ENCODE assay signal across 20 mouse cellular contexts in the genomic region with DNA sequence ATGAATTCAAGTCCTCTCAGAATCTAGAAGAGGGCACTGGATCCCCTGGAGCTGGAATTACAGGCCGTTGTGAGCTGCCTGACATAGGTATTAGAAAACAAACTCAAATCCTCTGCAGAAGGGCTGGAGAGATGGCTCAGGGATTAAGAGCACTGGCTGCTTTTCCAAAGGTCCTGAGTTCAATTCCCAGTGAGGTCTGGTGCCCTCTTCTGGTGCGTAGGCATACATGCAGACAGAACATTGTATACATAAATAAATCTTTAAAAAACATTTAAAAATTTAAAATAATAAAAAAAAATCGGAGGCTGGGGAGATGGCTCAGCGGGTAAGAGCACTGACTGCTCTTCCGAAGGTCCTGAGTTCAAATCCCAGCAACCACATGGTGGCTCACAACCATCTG. TPM values are rescaled to one million over a fixed set of nuclear protein-coding genes. Genes with fewer than 3 reads are reported as not detected.
DNase-seq lines count a peak whose midpoint lies in the region; ATAC-seq and TF ChIP-seq lines count a peak whose summit lies in the region.
"Had no signal": no experiment of that assay in that cellular context is flagged by ENCODE, and none has a peak within 500 bp of the region (broad histone marks: within the 10 kb centered on the region; RNA-seq: fewer than 3 reads in every experiment).

No protein-coding gene starts in this region.

- no peak for TF ChIP-seq EP300 in ES-Bruce4 (IDR thresholded peaks at IDR 0.05; ENCODE audit: insufficient read depth, low read depth, low read length)

- no peak overlapping the region for H3K27ac ChIP-seq in hindbrain, postnatal 0 days
- H3K27ac ChIP-seq in hindbrain, embryonic 10.5 days = no peak overlapping the region
- H3K27ac ChIP-seq in liver, adult 2 months (replicated peaks; ENCODE audit: insufficient read depth, low read depth, low read length) = no peak overlapping the region
- no peak overlapping the region for H3K27ac ChIP-seq in liver, embryonic 11.5 days (ENCODE audit: low read depth, low read length)
- no peak overlapping the region for H3K27ac ChIP-seq in ES-Bruce4 (ENCODE audit: insufficient read depth, low read length)
- no peak overlapping the region for H3K27ac ChIP-seq in embryonic facial prominence, embryonic 10.5 days (replicated peaks)
- H3K27ac ChIP-seq: embryonic facial prominence, embryonic 12.5 days; heart, embryonic 15.5 days; kidney, embryonic 15.5 days; liver, embryonic 13.5 days; midbrain, embryonic 15.5 days had no signal

- no peak for DNase-seq in hindbrain, postnatal 0 days (ENCODE audit: low spot score)
- no peak for DNase-seq in hindbrain, embryonic 10.5 days (ENCODE audit: low spot score)
- DNase-seq in liver, adult 2 months (ENCODE audit: extremely low read depth, low read depth, low spot score) = peak; percentile 30
- DNase-seq in liver, embryonic 11.5 days (ENCODE audit: low spot score) = no peak
- peak; percentile 8 for DNase-seq in embryonic facial prominence, embryonic 10.5 days (ENCODE audit: low spot score)
- DNase-seq in left cerebral cortex, postnatal 4 days = no peak
- DNase-seq: adrenal gland, adult 2 months; cerebellum, adult 9-10 months; heart, adult 18-20 months; layer of hippocampus, postnatal 36 days; liver, embryonic 13.5 days; lung, postnatal 14 days; right cerebral cortex, postnatal 25 days; thymus, adult 18-20 months had no signal

- H3K27me3 ChIP-seq in hindbrain, postnatal 0 days (ENCODE audit: insufficient read depth, low read length) = no peaks in the 10 kb centered on the region
- no peaks in the 10 kb centered on the region for H3K27me3 ChIP-seq in hindbrain, embryonic 10.5 days (ENCODE audit: insufficient read depth, poor library complexity, severe bottlenecking)
- no peaks in the 10 kb centered on the region for H3K27me3 ChIP-seq in liver, adult 2 months (ENCODE audit: control insufficient read depth, insufficient read depth, low read length)
- H3K27me3 ChIP-seq in liver, embryonic 11.5 days (replicated peaks; ENCODE audit: control insufficient read depth, insufficient read depth, low read length) = no peaks in the 10 kb centered on the region
- H3K27me3 ChIP-seq in ES-Bruce4 (ENCODE audit: control insufficient read depth, insufficient read depth, low read length, poor library complexity, severe bottlenecking) = no peaks in the 10 kb centered on the region
- no peaks in the 10 kb centered on the region for H3K27me3 ChIP-seq in embryonic facial prominence, embryonic 10.5 days (replicated peaks; ENCODE audit: low read depth, poor library complexity, severe bottlenecking)
- H3K27me3 ChIP-seq: embryonic facial prominence, embryonic 12.5 days; heart, embryonic 15.5 days; kidney, embryonic 15.5 days; liver, embryonic 13.5 days; midbrain, embryonic 15.5 days had no signal

- no peak overlapping the region for H3K4me2 ChIP-seq in hindbrain, postnatal 0 days (ENCODE audit: low read depth, low read length)
- no peak overlapping the region for H3K4me2 ChIP-seq in liver, embryonic 11.5 days
- H3K4me2 ChIP-seq: embryonic facial prominence, embryonic 12.5 days; heart, embryonic 15.5 days; kidney, embryonic 15.5 days; liver, embryonic 13.5 days; midbrain, embryonic 15.5 days had no signal

- 85% methylated on average over 5 of the region's 5 CpGs for WGBS in hindbrain, postnatal 0 days
- 79% methylated on average over 5 of the region's 5 CpGs for WGBS in hindbrain, embryonic 10.5 days
- WGBS in liver, adult 2 months = 85% methylated on average over 5 of the region's 5 CpGs
- WGBS in liver, embryonic 11.5 days = 77% methylated on average over 5 of the region's 5 CpGs
- WGBS in embryonic facial prominence, embryonic 10.5 days = 71% methylated on average over 5 of the region's 5 CpGs

- no peak overlapping the region for H3K9ac ChIP-seq in hindbrain, postnatal 0 days (replicated peaks; ENCODE audit: low read length)
- H3K9ac ChIP-seq in liver, adult 2 months (ENCODE audit: low read depth, low read length) = no peak overlapping the region
- no peak overlapping the region for H3K9ac ChIP-seq in liver, embryonic 11.5 days (ENCODE audit: low read depth, low read length)
- no peak overlapping the region for H3K9ac ChIP-seq in ES-Bruce4 (ENCODE audit: low read depth, poor library complexity, severe bottlenecking)
- H3K9ac ChIP-seq: embryonic facial prominence, embryonic 12.5 days; heart, embryonic 15.5 days; kidney, embryonic 15.5 days; liver, embryonic 13.5 days; midbrain, embryonic 15.5 days had no signal

- peaks cover 10% of the 10 kb centered on the region for H3K4me1 ChIP-seq in hindbrain, postnatal 0 days (ENCODE audit: insufficient read depth, low read length)
- H3K4me1 ChIP-seq in hindbrain, embryonic 10.5 days (replicated peaks) = peaks cover 44% of the 10 kb centered on the region
- H3K4me1 ChIP-seq in liver, adult 2 months (ENCODE audit: control insufficient read depth, insufficient read depth, low read length) = peaks cover 17% of the 10 kb centered on the region
- H3K4me1 ChIP-seq in liver, embryonic 11.5 days (replicated peaks; ENCODE audit: control insufficient read depth, insufficient read depth, low read length) = peaks cover 22% of the 10 kb centered on the region
- H3K4me1 ChIP-seq in ES-Bruce4 (ENCODE audit: control insufficient read depth, insufficient read depth, low read length) = no peaks in the 10 kb centered on the region
- peaks cover 49% of the 10 kb centered on the region for H3K4me1 ChIP-seq in embryonic facial prominence, embryonic 10.5 days

- TF ChIP-seq CTCF in hindbrain, postnatal 0 days (IDR thresholded peaks at IDR 0.05; ENCODE audit: low read depth) = peak; percentile 20; the same call in 1 of the 2 replicates
- TF ChIP-seq CTCF in liver, adult 2 months (IDR thresholded peaks at IDR 0.05; ENCODE audit: low read depth, low read length) = no peak
- peak; percentile 11 for TF ChIP-seq CTCF in ES-Bruce4 (IDR thresholded peaks at IDR 0.05; ENCODE audit: low read depth, low read length)

- H3K9me3 ChIP-seq in hindbrain, postnatal 0 days (ENCODE audit: low read length) = no peaks in the 10 kb centered on the region
- no peaks in the 10 kb centered on the region for H3K9me3 ChIP-seq in hindbrain, embryonic 10.5 days
- H3K9me3 ChIP-seq in liver, embryonic 11.5 days (ENCODE audit: control insufficient read depth, low read length) = no peaks in the 10 kb centered on the region
- H3K9me3 ChIP-seq in ES-Bruce4 (replicated peaks; ENCODE audit: control insufficient read depth, insufficient read depth, low read length, poor library complexity, severe bottlenecking) = no peaks in the 10 kb centered on the region
- H3K9me3 ChIP-seq in embryonic facial prominence, embryonic 10.5 days = no peaks in the 10 kb centered on the region
- H3K9me3 ChIP-seq: embryonic facial prominence, embryonic 12.5 days; heart, embryonic 15.5 days; kidney, embryonic 15.5 days; liver, embryonic 13.5 days; megakaryocyte, embryonic 14.5 days; midbrain, embryonic 15.5 days had no signal

- H3K4me3 ChIP-seq in hindbrain, postnatal 0 days (ENCODE audit: low read length) = no peak overlapping the region
- H3K4me3 ChIP-seq in hindbrain, embryonic 10.5 days = no peak overlapping the region
- no peak overlapping the region for H3K4me3 ChIP-seq in liver, adult 2 months (ENCODE audit: insufficient read depth, low read depth, low read length)
- H3K4me3 ChIP-seq in liver, embryonic 11.5 days (ENCODE audit: low read depth, low read length) = no peak overlapping the region
- no peak overlapping the region for H3K4me3 ChIP-seq in ES-Bruce4 (ENCODE audit: low read depth, low read length)
- no peak overlapping the region for H3K4me3 ChIP-seq in embryonic facial prominence, embryonic 10.5 days
- H3K4me3 ChIP-seq: embryonic facial prominence, embryonic 12.5 days; heart, embryonic 15.5 days; kidney, embryonic 15.5 days; liver, embryonic 13.5 days; megakaryocyte, embryonic 14.5 days; midbrain, embryonic 15.5 days had no signal

- intact Hi-C loops in left cerebral cortex, postnatal 4 days (cut with DNase I) = no loop called here

- H3K79me2 ChIP-seq in liver, adult 2 months (ENCODE audit: control insufficient read depth, insufficient read depth, low read length) = no peaks in the 10 kb centered on the region

- TF ChIP-seq POLR2A in liver, adult 2 months (IDR thresholded peaks at IDR 0.05; ENCODE audit: extremely low read depth, insufficient read depth, low read length) = no peak
- TF ChIP-seq POLR2A in ES-Bruce4 (IDR thresholded peaks at IDR 0.05; ENCODE audit: insufficient read depth, low read length) = no peak

- H3K36me3 ChIP-seq in hindbrain, postnatal 0 days (ENCODE audit: insufficient read depth, low read length) = no peaks in the 10 kb centered on the region; the same call in 1 of the 2 replicates
- H3K36me3 ChIP-seq in hindbrain, embryonic 10.5 days = no peaks in the 10 kb centered on the region
- H3K36me3 ChIP-seq in liver, adult 2 months (ENCODE audit: control insufficient read depth, insufficient read depth, low read length) = no peaks in the 10 kb centered on the region
- no peaks in the 10 kb centered on the region for H3K36me3 ChIP-seq in liver, embryonic 11.5 days (ENCODE audit: control insufficient read depth, insufficient read depth, low read length)
- H3K36me3 ChIP-seq in ES-Bruce4 (ENCODE audit: control insufficient read depth, insufficient read depth, low read length, poor library complexity, severe bottlenecking) = no peaks in the 10 kb centered on the region
- no peaks in the 10 kb centered on the region for H3K36me3 ChIP-seq in embryonic facial prominence, embryonic 10.5 days (replicated peaks)
- H3K36me3 ChIP-seq: heart, embryonic 15.5 days; midbrain, embryonic 15.5 days had no signal

- no peak for ATAC-seq in hindbrain, postnatal 0 days
- ATAC-seq in liver, embryonic 11.5 days (replicated peaks; ENCODE audit: low FRiP score) = no peak
- ATAC-seq: midbrain, embryonic 15.5 days had no signal

RNA-seq across cellular contexts. Expression of a gene that starts 4.6 kb away (rescaled TPM):
- 19.3 and 28.0 TPM in 2 replicates for total RNA-seq in hindbrain, postnatal 0 days (2014; rRNA removed)
- 22.2 and 23.0 TPM in 2 replicates for polyA plus RNA-seq in hindbrain, postnatal 0 days (2015; fragmentation: Nextera tagmentation; extraction: Ambion mirVana)
- polyA plus RNA-seq in hindbrain, embryonic 10.5 days (2016; fragmentation: Nextera tagmentation; extraction: Ambion mirVana) = 36.7 and 37.0 TPM in 2 replicates
- 65.2 and 76.5 TPM in 2 replicates for total RNA-seq in liver, adult 2 months (2014; rRNA removed)
- 50.7 and 64.3 TPM in 2 replicates for polyA plus RNA-seq in liver, adult 2 months (2012; rRNA removed)
- polyA plus RNA-seq in liver, embryonic 11.5 days (2014; fragmentation: Nextera tagmentation; extraction: Ambion mirVana) = 51.1 and 52.3 TPM in 2 replicates
- 33.9 and 36.0 TPM in 2 replicates for polyA plus RNA-seq in ES-Bruce4 (2011; ENCODE audit: insufficient read depth, insufficient read length, low read depth, missing spikeins)
- polyA plus RNA-seq in embryonic facial prominence, embryonic 10.5 days (2016; fragmentation: Nextera tagmentation; extraction: Ambion mirVana) = 43.2 and 46.1 TPM in 2 replicates
- 10 to 100 TPM; 14.3 to 19.0 TPM for total RNA-seq in left cerebral cortex, postnatal 4 days (2021)

RNA-seq across cellular contexts. Expression of a gene that starts 4.6 kb away (rescaled TPM):
- 20.6 and 26.8 TPM in 2 replicates for total RNA-seq in hindbrain, postnatal 0 days (2014; rRNA removed)
- polyA plus RNA-seq in hindbrain, postnatal 0 days (2015; fragmentation: Nextera tagmentation; extraction: Ambion mirVana) = 12.4 and 16.8 TPM in 2 replicates
- 5.7 and 6.0 TPM in 2 replicates for polyA plus RNA-seq in hindbrain, embryonic 10.5 days (2016; fragmentation: Nextera tagmentation; extraction: Ambion mirVana)
- total RNA-seq in liver, adult 2 months (2014; rRNA removed) = 129 and 183 TPM in 2 replicates
- polyA plus RNA-seq in liver, adult 2 months (2012; rRNA removed) = 402 and 415 TPM in 2 replicates
- 19.5 and 19.7 TPM in 2 replicates for polyA plus RNA-seq in liver, embryonic 11.5 days (2014; fragmentation: Nextera tagmentation; extraction: Ambion mirVana)
- 6.7 and 7.5 TPM in 2 replicates for polyA plus RNA-seq in ES-Bruce4 (2011; ENCODE audit: insufficient read depth, insufficient read length, low read depth, missing spikeins)
- polyA plus RNA-seq in embryonic facial prominence, embryonic 10.5 days (2016; fragmentation: Nextera tagmentation; extraction: Ambion mirVana) = 6.0 and 6.4 TPM in 2 replicates
- 10 to 100 TPM; 13.3 to 13.8 TPM for total RNA-seq in left cerebral cortex, postnatal 4 days (2021)

RNA-seq across cellular contexts. Expression of a gene that starts 4.8 kb away (rescaled TPM):
- total RNA-seq in hindbrain, postnatal 0 days (2014; rRNA removed) = 59.6 and 62.1 TPM in 2 replicates
- 66.8 and 69.2 TPM in 2 replicates for polyA plus RNA-seq in hindbrain, postnatal 0 days (2015; fragmentation: Nextera tagmentation; extraction: Ambion mirVana)
- 39.7 and 41.9 TPM in 2 replicates for polyA plus RNA-seq in hindbrain, embryonic 10.5 days (2016; fragmentation: Nextera tagmentation; extraction: Ambion mirVana)
- 8.2 and 10.4 TPM in 2 replicates for total RNA-seq in liver, adult 2 months (2014; rRNA removed)
- 22.7 and 24.4 TPM in 2 replicates for polyA plus RNA-seq in liver, adult 2 months (2012; rRNA removed)
- polyA plus RNA-seq in liver, embryonic 11.5 days (2014; fragmentation: Nextera tagmentation; extraction: Ambion mirVana) = 53.6 and 54.0 TPM in 2 replicates
- polyA plus RNA-seq in ES-Bruce4 (2011; ENCODE audit: insufficient read depth, insufficient read length, low read depth, missing spikeins) = 35.1 and 35.5 TPM in 2 replicates
- 40.1 and 40.4 TPM in 2 replicates for polyA plus RNA-seq in embryonic facial prominence, embryonic 10.5 days (2016; fragmentation: Nextera tagmentation; extraction: Ambion mirVana)
- 10 to 100 TPM; 70.1 to 71.4 TPM for total RNA-seq in left cerebral cortex, postnatal 4 days (2021)

RNA-seq across cellular contexts. Expression of a gene that starts 10.4 kb away (rescaled TPM):
- total RNA-seq in hindbrain, postnatal 0 days (2014; rRNA removed) = 623 and 719 TPM in 2 replicates
- 214 and 228 TPM in 2 replicates for polyA plus RNA-seq in hindbrain, postnatal 0 days (2015; fragmentation: Nextera tagmentation; extraction: Ambion mirVana)
- polyA plus RNA-seq in hindbrain, embryonic 10.5 days (2016; fragmentation: Nextera tagmentation; extraction: Ambion mirVana) = 395 and 430 TPM in 2 replicates
- 15.9 and 22.2 TPM in 2 replicates for total RNA-seq in liver, adult 2 months (2014; rRNA removed)
- 43.3 and 52.5 TPM in 2 replicates for polyA plus RNA-seq in liver, adult 2 months (2012; rRNA removed)
- 62.4 and 63.2 TPM in 2 replicates for polyA plus RNA-seq in liver, embryonic 11.5 days (2014; fragmentation: Nextera tagmentation; extraction: Ambion mirVana)
- 99.2 and 115 TPM in 2 replicates for polyA plus RNA-seq in ES-Bruce4 (2011; ENCODE audit: insufficient read depth, insufficient read length, low read depth, missing spikeins)
- 320 and 346 TPM in 2 replicates for polyA plus RNA-seq in embryonic facial prominence, embryonic 10.5 days (2016; fragmentation: Nextera tagmentation; extraction: Ambion mirVana)
- 100 to 1,000 TPM; 409 to 418 TPM for total RNA-seq in left cerebral cortex, postnatal 4 days (2021)

RNA-seq across cellular contexts. Expression of a gene that starts 13.4 kb away (rescaled TPM):
- 691 and 792 TPM in 2 replicates for total RNA-seq in hindbrain, postnatal 0 days (2014; rRNA removed)
- 689 and 691 TPM in 2 replicates for polyA plus RNA-seq in hindbrain, postnatal 0 days (2015; fragmentation: Nextera tagmentation; extraction: Ambion mirVana)
- 912 and 973 TPM in 2 replicates for polyA plus RNA-seq in hindbrain, embryonic 10.5 days (2016; fragmentation: Nextera tagmentation; extraction: Ambion mirVana)
- total RNA-seq in liver, adult 2 months (2014; rRNA removed) = 182 and 210 TPM in 2 replicates
- 230 and 232 TPM in 2 replicates for polyA plus RNA-seq in liver, adult 2 months (2012; rRNA removed)
- polyA plus RNA-seq in liver, embryonic 11.5 days (2014; fragmentation: Nextera tagmentation; extraction: Ambion mirVana) = 1,192 and 1,256 TPM in 2 replicates
- polyA plus RNA-seq in ES-Bruce4 (2011; ENCODE audit: insufficient read depth, insufficient read length, low read depth, missing spikeins) = 237 and 294 TPM in 2 replicates
- polyA plus RNA-seq in embryonic facial prominence, embryonic 10.5 days (2016; fragmentation: Nextera tagmentation; extraction: Ambion mirVana) = 1,047 and 1,078 TPM in 2 replicates
- 100 to 1,000 TPM; 480 to 518 TPM for total RNA-seq in left cerebral cortex, postnatal 4 days (2021)

Comparison
In these comparisons a context has a peak if more than half of its experiments do, and no peak if none do; other contexts are left out.
1. DNase-seq: peak in liver, adult 2 months (single experiment) and embryonic facial prominence, embryonic 10.5 days (single experiment); none in hindbrain, postnatal 0 days (single experiment), hindbrain, embryonic 10.5 days (single experiment), liver, embryonic 11.5 days (single experiment) and left cerebral cortex, postnatal 4 days (single experiment).
2. RNA of a gene that starts 4.6 kb away (polyA plus RNA-seq): 402 to 415 TPM in liver, adult 2 months; 19.5 to 19.7 TPM in liver, embryonic 11.5 days, 12.4 to 16.8 TPM in hindbrain, postnatal 0 days, 6.7 to 7.5 TPM in ES-Bruce4, 6.0 to 6.4 TPM in embryonic facial prominence, embryonic 10.5 days and 5.7 to 6.0 TPM in hindbrain, embryonic 10.5 days; every median in the first group is over 10 times any median in the second.